Mouse (Mus musculus): Measurements from ENCODE around the gene Iqsec3. TPM values are rescaled to one million over a fixed set of nuclear protein-coding genes. Genes with fewer than 3 reads are reported as not detected.

Iqsec3 gene
- polyA plus RNA-seq, 1 experiment from 2014 or later, result 6.2 TPM

Small RNA genes lying within 50 kb of the gene (microRNA-seq; reads per million reads assigned to microRNA genes)
- not detected for gene Gm24855

Other genes with a start within 250 kb of the Iqsec3 start
- gene Usp18, start 227.8 kb downstream of the Iqsec3 start, polyA plus RNA-seq (2015; fragmentation: Nextera tagmentation; extraction: Ambion mirVana), result 0.95 and 1.5 TPM in 2 replicates
- gene Slc6a13, start 173.5 kb downstream of the Iqsec3 start, polyA plus RNA-seq (2015; fragmentation: Nextera tagmentation; extraction: Ambion mirVana), result 24.7 and 33.1 TPM in 2 replicates
- gene Slc6a12, start 130.6 kb downstream of the Iqsec3 start, polyA plus RNA-seq (2015; fragmentation: Nextera tagmentation; extraction: Ambion mirVana), result 0.53 and 0.79 TPM in 2 replicates
- gene A2m, start 161.7 kb upstream of the Iqsec3 start, polyA plus RNA-seq (2015; fragmentation: Nextera tagmentation; extraction: Ambion mirVana), result 4.7 and 6.7 TPM in 2 replicates